Mouse (Mus musculus): ENCODE measurements at regions not wholly inside any gene's neighbourhood (a gene's known extent, or its start where the extent isn't known, plus 50 kb on each side); places are given as distances from the start of the nearest gene placed in this dataset.

DNA sequence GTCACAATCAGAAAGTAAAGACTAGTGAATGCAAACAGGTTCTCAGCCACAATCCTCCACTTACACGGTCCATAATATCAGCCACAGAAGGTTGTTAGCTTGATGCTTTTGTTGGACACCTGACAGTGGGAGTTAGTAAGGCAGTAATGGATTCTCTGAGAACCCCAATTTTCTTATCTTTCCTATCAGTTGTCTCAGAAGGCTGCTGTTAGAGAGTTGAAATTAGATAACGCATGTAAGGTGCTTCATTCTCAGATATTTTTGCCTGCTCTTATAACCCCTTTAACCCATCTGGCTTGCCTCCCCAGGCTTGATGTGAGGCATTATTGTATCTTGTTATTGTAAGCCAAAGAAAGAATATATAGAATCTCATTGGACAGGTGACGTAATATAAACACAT lies 63.0 kb upstream of the Ube2e3 start:
- Histone ChIP-seq H3K27me3 (no peaks in the 10 kb centered on the region), H3K27ac (no peak overlapping the region), H3K36me3 (no peaks in the 10 kb centered on the region), H3K9me3 (replicated peaks) (no peaks in the 10 kb centered on the region), H3K4me3 (no peak overlapping the region), H3K4me2 (replicated peaks) (no peak overlapping the region), H3K9ac (no peak overlapping the region), H3K4me1 (no peaks in the 10 kb centered on the region)
- no peak for ATAC-seq (ENCODE audit: low FRiP score)
- WGBS = 94% methylated on average over 3 of the region's 3 CpGs

DNA sequence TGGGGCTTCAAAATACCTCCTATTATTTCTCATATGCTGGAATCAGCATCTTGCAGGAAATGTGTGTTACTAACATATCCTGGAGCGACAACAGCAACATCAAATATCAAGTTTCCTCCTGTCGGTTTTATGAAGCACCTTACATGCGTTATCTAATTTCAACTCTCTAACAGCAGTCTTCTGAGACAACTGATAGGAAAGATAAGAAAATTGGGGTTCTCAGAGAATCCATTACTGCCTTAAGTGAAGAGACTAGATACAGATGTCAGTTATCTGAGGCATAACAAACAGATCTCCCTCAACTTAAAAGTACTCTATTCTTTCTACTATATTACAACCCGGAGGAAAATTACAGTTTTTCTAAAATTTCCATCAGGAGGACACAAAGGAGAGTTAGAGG lies 64.4 kb upstream of the Ube2e3 start:
- Histone ChIP-seq H3K4me1 (no peaks in the 10 kb centered on the region), H3K36me3 (no peaks in the 10 kb centered on the region), H3K4me2 (replicated peaks) (no peak overlapping the region), H3K4me3 (no peak overlapping the region), H3K9ac (no peak overlapping the region), H3K27me3 (no peaks in the 10 kb centered on the region), H3K27ac (no peak overlapping the region), H3K9me3 (replicated peaks) (no peaks in the 10 kb centered on the region)
- no peak for ATAC-seq (ENCODE audit: low FRiP score)
- WGBS = 89% methylated on average over 4 of the region's 4 CpGs

DNA sequence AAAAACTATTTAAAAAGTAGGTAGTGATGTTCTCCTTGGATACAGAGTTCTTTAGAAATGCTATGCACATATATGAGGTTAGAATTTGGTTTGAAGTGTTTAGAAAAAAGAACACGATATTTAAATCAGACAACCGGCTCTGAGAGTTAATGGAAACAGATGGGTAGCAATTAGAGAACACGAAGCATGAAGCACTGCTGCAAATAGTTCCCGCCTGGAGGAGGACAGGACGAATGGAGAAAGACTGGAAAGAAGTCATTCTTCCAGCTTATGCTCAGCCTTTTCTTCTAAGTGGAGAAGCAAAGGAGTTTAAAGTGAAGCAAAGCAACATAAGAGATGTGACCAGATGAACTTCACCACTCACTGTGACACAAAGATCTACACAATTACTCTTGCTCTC lies 72.5 kb upstream of the Ube2e3 start:
- no peak overlapping the region for H3K27ac ChIP-seq
- no peaks in the 10 kb centered on the region for H3K36me3 ChIP-seq
- 75% methylated on average over 5 of the region's 5 CpGs for WGBS
- no peaks in the 10 kb centered on the region for H3K27me3 ChIP-seq
- H3K4me1 ChIP-seq = no peaks in the 10 kb centered on the region
- no peak overlapping the region for H3K4me2 ChIP-seq (replicated peaks)
- ATAC-seq (ENCODE audit: low FRiP score) = no peak
- H3K9ac ChIP-seq = no peak overlapping the region
- no peaks in the 10 kb centered on the region for H3K9me3 ChIP-seq (replicated peaks)
- no peak overlapping the region for H3K4me3 ChIP-seq

DNA sequence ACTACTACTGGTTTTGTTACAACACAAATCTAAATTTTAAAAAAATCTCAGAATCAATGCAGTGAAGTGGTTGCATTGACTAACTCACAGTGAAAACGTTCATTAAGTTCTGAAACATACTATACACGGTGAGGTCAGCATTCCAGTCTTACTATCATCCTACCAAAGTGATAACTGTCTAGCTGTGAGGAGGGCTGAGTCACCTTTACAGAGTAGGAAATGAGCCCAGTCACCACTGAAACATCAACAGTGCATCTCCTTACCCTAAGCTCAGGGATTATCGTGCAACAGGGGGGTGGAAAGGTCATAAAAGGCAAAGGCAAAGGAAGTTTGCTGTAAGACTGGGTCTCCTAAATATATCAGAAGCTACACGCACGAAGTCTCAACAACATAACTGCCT lies 73.2 kb upstream of the Ube2e3 start:
- ATAC-seq (ENCODE audit: low FRiP score) = no peak
- Histone ChIP-seq H3K36me3 (no peaks in the 10 kb centered on the region), H3K9me3 (replicated peaks) (no peaks in the 10 kb centered on the region), H3K27me3 (no peaks in the 10 kb centered on the region), H3K27ac (no peak overlapping the region), H3K9ac (no peak overlapping the region), H3K4me3 (no peak overlapping the region), H3K4me1 (no peaks in the 10 kb centered on the region), H3K4me2 (replicated peaks) (no peak overlapping the region)
- 88% methylated on average over 5 of the region's 5 CpGs for WGBS

DNA sequence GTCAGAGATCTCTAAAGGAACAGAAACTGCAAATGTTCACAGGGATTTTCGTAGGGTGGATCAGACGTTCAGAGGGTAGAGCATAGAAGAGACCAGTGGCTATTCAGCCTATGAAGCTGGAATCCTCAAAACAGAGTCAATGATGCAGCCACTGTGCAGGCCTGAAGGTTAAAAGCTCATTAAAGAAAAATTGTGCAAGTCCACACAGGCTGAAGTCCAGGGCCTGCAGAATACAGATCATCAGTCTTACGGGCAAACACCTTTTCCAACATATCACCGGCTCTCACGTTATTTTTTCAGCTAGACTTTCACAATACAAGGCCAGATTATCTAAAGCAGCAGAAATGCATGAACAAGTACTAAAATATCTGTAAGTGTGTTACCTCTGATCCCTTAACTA lies 78.8 kb upstream of the Ube2e3 start:
- H3K9ac ChIP-seq = no peak overlapping the region
- 84% methylated on average over 5 of the region's 5 CpGs for WGBS
- no peaks in the 10 kb centered on the region for H3K36me3 ChIP-seq
- no peak overlapping the region for H3K27ac ChIP-seq
- no peak overlapping the region for H3K4me3 ChIP-seq
- no peaks in the 10 kb centered on the region for H3K9me3 ChIP-seq (replicated peaks)
- H3K4me1 ChIP-seq = no peaks in the 10 kb centered on the region
- H3K4me2 ChIP-seq (replicated peaks) = no peak overlapping the region
- ATAC-seq (ENCODE audit: low FRiP score) = no peak
- H3K27me3 ChIP-seq = no peaks in the 10 kb centered on the region

DNA sequence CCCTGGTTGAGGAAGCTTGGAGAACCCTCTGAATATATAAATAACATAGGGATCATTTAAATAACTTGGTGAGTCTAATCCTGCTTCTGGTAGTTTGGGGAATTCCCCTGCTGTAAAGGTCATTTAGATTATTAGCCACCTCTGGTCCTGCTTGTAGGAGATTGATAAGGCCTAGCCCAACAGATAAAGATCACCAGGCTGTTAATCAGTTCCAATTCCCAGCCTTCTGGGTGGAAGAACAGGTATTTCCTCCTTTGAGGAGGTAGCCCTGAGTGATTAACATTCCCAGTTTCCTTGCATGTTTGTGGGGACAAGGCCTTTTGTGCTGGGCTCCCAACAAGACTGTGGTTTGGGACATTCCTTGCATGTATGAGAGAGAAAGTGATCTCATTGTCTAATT lies 79.7 kb upstream of the Ube2e3 start:
- no peaks in the 10 kb centered on the region for H3K27me3 ChIP-seq
- H3K36me3 ChIP-seq = no peaks in the 10 kb centered on the region
- H3K9me3 ChIP-seq (replicated peaks) = no peaks in the 10 kb centered on the region
- no peak overlapping the region for H3K4me3 ChIP-seq
- H3K9ac ChIP-seq = no peak overlapping the region
- no peak overlapping the region for H3K27ac ChIP-seq
- no peak overlapping the region for H3K4me2 ChIP-seq (replicated peaks)
- H3K4me1 ChIP-seq = no peaks in the 10 kb centered on the region
- ATAC-seq (ENCODE audit: low FRiP score) = no peak

DNA sequence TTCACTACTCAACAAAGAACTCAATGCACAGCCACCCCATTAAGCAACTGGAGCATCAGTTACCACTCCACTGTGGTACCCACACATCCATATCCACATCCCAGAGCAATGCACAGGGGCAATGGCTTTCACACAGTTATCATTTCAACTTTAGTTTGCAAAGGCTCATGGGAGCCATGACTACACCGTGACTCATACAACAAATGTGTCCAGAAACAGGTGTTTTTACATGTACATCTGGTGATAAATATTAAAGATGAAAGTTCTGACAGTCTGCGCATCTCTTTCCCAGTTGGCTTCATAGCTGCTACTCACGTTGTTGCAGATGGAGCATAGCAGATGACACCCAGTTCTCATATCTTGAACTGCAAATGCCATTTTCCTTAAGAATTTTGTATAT lies 88.0 kb upstream of the Ube2e3 start:
- Histone ChIP-seq H3K36me3 (no peaks in the 10 kb centered on the region), H3K27ac (no peak overlapping the region), H3K4me2 (replicated peaks) (no peak overlapping the region), H3K4me3 (no peak overlapping the region), H3K9me3 (replicated peaks) (no peaks in the 10 kb centered on the region), H3K4me1 (no peaks in the 10 kb centered on the region), H3K9ac (no peak overlapping the region), H3K27me3 (no peaks in the 10 kb centered on the region)
- ATAC-seq (ENCODE audit: low FRiP score) = no peak
- WGBS = 97% methylated on average over 3 of the region's 3 CpGs

DNA sequence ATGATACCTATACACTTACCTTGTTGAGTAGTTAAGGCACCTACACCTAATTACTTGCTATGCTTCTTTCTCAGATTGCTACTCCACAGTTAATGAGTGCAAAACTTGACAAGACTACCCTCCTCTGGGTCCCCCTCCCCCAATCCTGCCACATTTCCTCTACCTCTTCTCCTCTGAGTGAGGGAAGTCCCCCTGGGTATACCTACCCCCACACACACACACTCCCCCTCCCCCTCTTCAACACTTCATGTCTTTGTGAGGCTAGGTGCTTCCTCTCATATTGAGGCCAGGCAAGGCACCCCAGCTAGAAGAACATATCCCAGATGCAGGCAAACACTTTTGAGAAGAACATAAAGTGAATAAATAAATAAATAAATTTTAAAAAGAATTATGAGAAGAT lies 90.3 kb upstream of the Ube2e3 start:
- no peak overlapping the region for H3K9ac ChIP-seq
- H3K27me3 ChIP-seq = no peaks in the 10 kb centered on the region
- no peak overlapping the region for H3K4me2 ChIP-seq (replicated peaks)
- no peak for ATAC-seq (ENCODE audit: low FRiP score)
- no peaks in the 10 kb centered on the region for H3K9me3 ChIP-seq (replicated peaks)
- no peak overlapping the region for H3K27ac ChIP-seq
- no peaks in the 10 kb centered on the region for H3K36me3 ChIP-seq
- H3K4me1 ChIP-seq = no peaks in the 10 kb centered on the region
- no peak overlapping the region for H3K4me3 ChIP-seq

DNA sequence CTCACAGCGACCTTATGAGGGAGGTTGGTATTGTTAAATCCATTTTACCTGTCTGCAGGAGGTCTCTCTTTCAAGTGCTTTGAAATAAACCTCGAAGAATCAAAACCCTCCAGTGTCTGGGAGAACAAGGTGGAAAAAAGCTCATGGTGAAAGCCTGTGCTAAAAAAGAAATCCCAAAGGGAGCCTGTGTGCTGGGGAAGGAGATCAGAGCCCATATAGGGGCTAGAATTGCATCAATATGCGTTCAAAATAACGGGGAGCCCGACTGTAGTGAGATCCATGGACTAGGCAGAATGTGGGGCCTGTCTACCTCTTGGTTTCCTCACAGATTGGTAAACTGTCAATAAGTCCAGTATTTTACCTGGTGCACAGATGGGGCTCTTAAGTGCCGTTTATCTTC lies 113.6 kb upstream of the Ube2e3 start:
- no peak overlapping the region for H3K4me2 ChIP-seq (replicated peaks)
- H3K4me3 ChIP-seq = no peak overlapping the region
- ATAC-seq (ENCODE audit: low FRiP score) = no peak
- no peaks in the 10 kb centered on the region for H3K9me3 ChIP-seq (replicated peaks)
- no peaks in the 10 kb centered on the region for H3K4me1 ChIP-seq
- H3K27me3 ChIP-seq = no peaks in the 10 kb centered on the region
- WGBS = 68% methylated on average over 6 of the region's 6 CpGs
- H3K27ac ChIP-seq = no peak overlapping the region
- H3K36me3 ChIP-seq = no peaks in the 10 kb centered on the region
- H3K9ac ChIP-seq = no peak overlapping the region

DNA sequence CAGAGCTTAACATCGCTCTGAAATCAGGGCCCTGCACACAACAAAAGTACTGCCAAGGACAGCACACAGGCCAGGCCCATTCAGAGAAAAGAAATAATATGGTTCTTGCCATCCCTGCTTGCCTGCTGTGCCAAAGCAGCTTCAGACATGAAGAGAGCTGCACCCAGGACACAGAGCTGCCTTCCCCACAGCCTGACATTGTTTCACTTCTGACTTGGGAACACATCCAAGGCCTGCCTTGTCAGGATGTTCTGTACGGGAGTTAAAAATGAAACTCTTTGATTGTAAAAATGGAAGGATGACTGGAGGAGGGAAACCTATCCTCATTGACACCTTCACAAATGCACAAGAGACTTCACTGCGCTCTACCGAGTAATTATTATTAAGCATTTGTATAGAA lies 114.0 kb upstream of the Ube2e3 start:
- Histone ChIP-seq H3K9me3 (replicated peaks) (no peaks in the 10 kb centered on the region), H3K4me1 (no peaks in the 10 kb centered on the region), H3K27me3 (no peaks in the 10 kb centered on the region), H3K36me3 (no peaks in the 10 kb centered on the region), H3K4me2 (replicated peaks) (no peak overlapping the region), H3K27ac (no peak overlapping the region), H3K9ac (no peak overlapping the region), H3K4me3 (no peak overlapping the region)
- WGBS = 73% methylated on average over 4 of the region's 4 CpGs
- no peak for ATAC-seq (ENCODE audit: low FRiP score)

DNA sequence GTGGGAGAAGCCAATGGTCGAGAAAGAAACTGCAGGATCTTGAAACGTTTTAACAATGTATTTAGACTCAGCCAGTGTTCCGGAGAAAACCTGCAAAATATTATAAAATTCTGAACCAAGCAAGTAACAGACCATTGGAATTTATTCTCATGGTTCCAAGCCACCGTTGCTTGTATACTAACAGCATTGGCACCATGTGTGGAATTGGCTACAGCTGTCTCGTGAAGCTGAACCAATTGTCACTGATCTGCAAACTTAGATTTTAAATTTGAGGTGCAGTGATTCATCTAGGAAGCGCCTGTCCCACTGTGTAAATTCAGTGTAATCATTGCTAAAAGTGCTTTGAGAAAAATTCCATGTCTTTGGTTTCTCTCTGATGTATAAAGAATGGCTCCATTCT lies 137.8 kb upstream of the Ube2e3 start:
- H3K4me3 ChIP-seq = no peak overlapping the region
- no peaks in the 10 kb centered on the region for H3K9me3 ChIP-seq (replicated peaks)
- no peaks in the 10 kb centered on the region for H3K36me3 ChIP-seq
- no peak overlapping the region for H3K4me2 ChIP-seq (replicated peaks)
- no peak overlapping the region for H3K9ac ChIP-seq
- no peaks in the 10 kb centered on the region for H3K4me1 ChIP-seq
- no peak overlapping the region for H3K27ac ChIP-seq
- WGBS = 91% methylated on average over 6 of the region's 6 CpGs
- ATAC-seq (ENCODE audit: low FRiP score) = no peak
- H3K27me3 ChIP-seq = no peaks in the 10 kb centered on the region

DNA sequence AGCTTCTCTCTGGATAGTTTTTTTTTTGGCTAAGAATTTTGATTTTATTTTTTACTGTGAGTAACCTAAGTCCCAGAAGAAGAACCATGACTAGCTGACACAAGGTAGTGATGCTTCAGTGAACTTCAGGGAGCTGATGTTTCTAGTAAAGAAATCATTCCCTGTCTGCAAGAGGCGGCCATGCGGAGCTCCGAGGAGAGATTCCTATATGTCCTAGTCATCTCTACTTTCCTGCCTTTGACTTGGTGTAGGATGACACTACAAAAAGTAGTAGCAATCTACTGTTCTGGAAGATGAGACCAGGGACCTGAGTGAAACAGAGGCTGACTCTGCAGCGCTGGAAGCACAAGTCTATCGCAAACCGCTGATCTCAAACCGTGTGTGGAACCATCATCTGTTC lies 141.9 kb upstream of the Ube2e3 start:
- Histone ChIP-seq H3K9ac (no peak overlapping the region), H3K4me2 (replicated peaks) (no peak overlapping the region), H3K4me3 (no peak overlapping the region), H3K36me3 (no peaks in the 10 kb centered on the region), H3K4me1 (no peaks in the 10 kb centered on the region), H3K27ac (no peak overlapping the region), H3K9me3 (replicated peaks) (no peaks in the 10 kb centered on the region), H3K27me3 (no peaks in the 10 kb centered on the region)
- ATAC-seq (ENCODE audit: low FRiP score) = no peak
- WGBS = 91% methylated on average over 7 of the region's 7 CpGs

DNA sequence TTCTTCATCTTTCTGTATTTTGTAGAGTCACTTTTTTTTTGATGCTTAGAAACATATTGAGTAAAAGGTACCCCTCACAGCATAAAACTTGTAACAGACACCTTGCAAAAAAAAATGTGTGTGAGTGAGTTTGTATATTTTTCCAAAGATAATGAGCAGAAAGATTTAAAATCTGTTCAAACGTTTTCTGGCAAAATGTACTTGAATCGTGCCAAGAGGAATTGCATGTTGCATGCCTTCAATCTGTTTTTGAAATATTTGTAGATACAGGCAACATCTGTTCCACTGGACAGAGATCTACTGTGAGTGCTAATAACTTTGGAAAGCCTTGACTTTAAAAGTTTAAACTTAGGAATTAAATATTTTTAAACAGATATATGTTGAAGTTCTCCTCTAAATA lies 143.5 kb upstream of the Ube2e3 start:
- H3K36me3 ChIP-seq = no peaks in the 10 kb centered on the region
- ATAC-seq (ENCODE audit: low FRiP score) = no peak
- H3K4me3 ChIP-seq = no peak overlapping the region
- no peak overlapping the region for H3K27ac ChIP-seq
- no peaks in the 10 kb centered on the region for H3K4me1 ChIP-seq
- WGBS = 58% methylated on average over 2 of the region's 2 CpGs
- no peak overlapping the region for H3K4me2 ChIP-seq (replicated peaks)
- no peaks in the 10 kb centered on the region for H3K9me3 ChIP-seq (replicated peaks)
- H3K27me3 ChIP-seq = no peaks in the 10 kb centered on the region
- H3K9ac ChIP-seq = no peak overlapping the region

DNA sequence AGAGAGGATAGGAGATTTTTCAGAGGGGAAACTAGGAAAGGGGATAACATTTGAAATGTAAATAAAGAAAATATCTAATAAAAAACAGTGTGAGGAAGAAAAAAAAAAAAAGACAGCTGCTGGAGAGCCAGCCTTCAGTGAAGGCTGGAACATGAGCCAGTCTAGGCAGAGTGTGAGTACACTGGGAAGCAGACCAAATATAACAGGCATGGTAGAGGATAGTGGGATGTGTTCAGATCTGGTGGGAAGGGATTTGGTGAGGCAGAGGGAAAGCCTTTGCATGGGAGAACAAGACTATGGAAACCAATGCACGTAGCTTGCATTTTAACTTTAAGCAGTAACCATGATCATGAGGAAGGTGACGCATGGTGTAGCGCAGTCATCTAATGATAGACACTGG lies 144.5 kb upstream of the Ube2e3 start:
- H3K27me3 ChIP-seq = no peaks in the 10 kb centered on the region
- H3K9ac ChIP-seq = no peak overlapping the region
- H3K9me3 ChIP-seq (replicated peaks) = no peaks in the 10 kb centered on the region
- H3K4me1 ChIP-seq = no peaks in the 10 kb centered on the region
- no peak for ATAC-seq (ENCODE audit: low FRiP score)
- H3K4me2 ChIP-seq (replicated peaks) = no peak overlapping the region
- WGBS = 96% methylated on average over 3 of the region's 3 CpGs
- no peaks in the 10 kb centered on the region for H3K36me3 ChIP-seq
- no peak overlapping the region for H3K4me3 ChIP-seq
- no peak overlapping the region for H3K27ac ChIP-seq
